Mouse (Mus musculus) midbrain, embryonic 16.5 days (tissue): ENCODE results near the gene Ptma. TPM values are rescaled to one million over a fixed set of nuclear protein-coding genes. Genes with fewer than 3 reads are reported as not detected.
"Not testable (repeated sequence)": the region's sequence is repeated elsewhere in the genome, so short reads cannot be mapped to it uniquely, and the experiment has no call there.

Source experiments
- ATAC-seq: fragments of 200-750 bp; cut with Nextera tagmentation; 2 replicates; pipeline ENCODE4 v1.8.0; 2017; ENCODE audit warnings: moderate TSS enrichment
- H3K27ac ChIP-seq: fragments of 300-500 bp; sonication (generic); 2 replicates; pipeline ENCODE4 v1.5.1; 2014; ENCODE audit warnings: mild to moderate bottlenecking, low read length, mixed read lengths
- H3K27me3 ChIP-seq: fragments of 300-500 bp; sonication (generic); 2 replicates; pipeline ENCODE4 v1.6.1; 2014; ENCODE audit warnings: low read depth, low read length, mixed read lengths; ENCODE audit not compliant: control insufficient read depth, insufficient read depth
- H3K36me3 ChIP-seq: fragments of 300-500 bp; sonication (generic); 2 replicates; pipeline ENCODE4 v1.6.1; 2014; ENCODE audit warnings: mild to moderate bottlenecking, low read length, moderate library complexity, mixed read lengths; ENCODE audit not compliant: control insufficient read depth, insufficient read depth
- H3K4me1 ChIP-seq: fragments of 300-500 bp; sonication (generic); 2 replicates; pipeline ENCODE4 v1.6.1; 2014; ENCODE audit warnings: mild to moderate bottlenecking, low read length, mixed read lengths; ENCODE audit not compliant: control insufficient read depth, insufficient read depth
- H3K4me2 ChIP-seq: fragments of 300-500 bp; sonication (generic); 2 replicates; pipeline ENCODE4 v1.6.1; 2014; ENCODE audit warnings: mild to moderate bottlenecking, low read length, mixed read lengths
- H3K4me3 ChIP-seq: fragments of 300-500 bp; sonication (generic); 2 replicates; pipeline ENCODE4 v1.5.1; 2014; ENCODE audit warnings: low read depth, mild to moderate bottlenecking, low read length, moderate library complexity, mixed read lengths
- H3K9ac ChIP-seq: fragments of 300-500 bp; sonication (generic); 2 replicates; pipeline ENCODE4 v1.6.1; 2014; ENCODE audit warnings: low read depth, low read length, mixed read lengths
- H3K9me3 ChIP-seq: fragments of 300-500 bp; sonication (generic); replicated peaks from 2 replicates; pipeline ENCODE4 v1.6.1; 2014; ENCODE audit warnings: mild to moderate bottlenecking, low read length, mixed read lengths; ENCODE audit not compliant: control insufficient read depth, poor library complexity, severe bottlenecking
- WGBS: fragments of 180-500 bp; shearing (Covaris S2); extraction: QIAGEN DNeasy Blood & Tissue Kit; methylation state at CpG from one replicate; pipeline ENCODE4 v1.1.7; 2014; 5-methylcytosine and 5-hydroxymethylcytosine counted together
- polyA plus RNA-seq: library from polyadenylated mRNA; unstranded; fragments of >200 nt; fragmentation: Nextera tagmentation; extraction: Ambion mirVana; gene quantifications from 2 replicates; pipeline ENCODE4 v1.2.1, GENCODE M21; 2015

The Ptma gene
- polyA plus RNA-seq, 1 experiment from 2014 or later = 1,375 TPM

GRCm38 (mm10) chr1:86507866-86508265 is 18.7 kb upstream of the Ptma start:
- peaks cover 24% of the 10 kb centered on the region for H3K4me1 ChIP-seq
- H3K4me2 ChIP-seq = no peak overlapping the region
- no peak overlapping the region for H3K27ac ChIP-seq
- H3K9ac ChIP-seq = no peak overlapping the region
- no peaks in the 10 kb centered on the region for H3K27me3 ChIP-seq
- H3K36me3 ChIP-seq = no peaks in the 10 kb centered on the region
- H3K4me3 ChIP-seq = no peak overlapping the region
- H3K9me3 ChIP-seq = no peaks in the 10 kb centered on the region
- ATAC-seq = no peak
- WGBS = 87% methylated on average over 5 of the region's 5 CpGs

GRCm38 (mm10) chr1:86509410-86509809 is 17.1 kb upstream of the Ptma start:
- Histone ChIP-seq H3K9ac (no peak overlapping the region), H3K4me1 (peaks cover 16% of the 10 kb centered on the region), H3K4me3 (no peak overlapping the region), H3K36me3 (no peaks in the 10 kb centered on the region), H3K9me3 (no peaks in the 10 kb centered on the region), H3K27me3 (no peaks in the 10 kb centered on the region), H3K27ac (no peak overlapping the region), H3K4me2 (no peak overlapping the region)
- no peak for ATAC-seq
- WGBS = 4% methylated on average over 7 of the region's 7 CpGs

DNA sequence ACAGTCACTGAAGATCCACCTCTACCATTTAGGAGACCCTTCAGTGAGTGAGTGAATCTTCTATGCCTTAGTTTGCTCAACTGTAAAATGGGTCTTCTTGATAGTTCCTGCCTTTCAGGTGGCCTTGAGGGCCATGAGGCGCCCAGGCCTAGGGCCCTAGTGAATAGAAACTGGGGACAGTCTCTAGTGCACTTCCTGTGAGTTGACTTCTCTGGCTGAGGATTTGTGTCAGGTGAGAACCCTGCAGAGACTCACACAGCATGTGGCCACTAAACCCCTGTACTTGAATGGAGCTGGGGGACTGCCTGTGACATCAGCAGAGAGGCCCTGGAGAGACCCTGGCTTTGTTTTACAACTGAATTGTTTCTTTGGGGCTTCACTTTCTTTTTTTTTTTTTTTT is 16.3 kb upstream of the Ptma start:
- Histone ChIP-seq H3K27me3 (no peaks in the 10 kb centered on the region), H3K4me3 (no peak overlapping the region), H3K36me3 (no peaks in the 10 kb centered on the region), H3K4me2 (no peak overlapping the region), H3K27ac (no peak overlapping the region), H3K4me1 (peaks cover 7% of the 10 kb centered on the region), H3K9me3 (no peaks in the 10 kb centered on the region), H3K9ac (no peak overlapping the region)
- WGBS = 75% methylated on average over 1 of the region's 1 CpGs
- no peak for ATAC-seq

DNA sequence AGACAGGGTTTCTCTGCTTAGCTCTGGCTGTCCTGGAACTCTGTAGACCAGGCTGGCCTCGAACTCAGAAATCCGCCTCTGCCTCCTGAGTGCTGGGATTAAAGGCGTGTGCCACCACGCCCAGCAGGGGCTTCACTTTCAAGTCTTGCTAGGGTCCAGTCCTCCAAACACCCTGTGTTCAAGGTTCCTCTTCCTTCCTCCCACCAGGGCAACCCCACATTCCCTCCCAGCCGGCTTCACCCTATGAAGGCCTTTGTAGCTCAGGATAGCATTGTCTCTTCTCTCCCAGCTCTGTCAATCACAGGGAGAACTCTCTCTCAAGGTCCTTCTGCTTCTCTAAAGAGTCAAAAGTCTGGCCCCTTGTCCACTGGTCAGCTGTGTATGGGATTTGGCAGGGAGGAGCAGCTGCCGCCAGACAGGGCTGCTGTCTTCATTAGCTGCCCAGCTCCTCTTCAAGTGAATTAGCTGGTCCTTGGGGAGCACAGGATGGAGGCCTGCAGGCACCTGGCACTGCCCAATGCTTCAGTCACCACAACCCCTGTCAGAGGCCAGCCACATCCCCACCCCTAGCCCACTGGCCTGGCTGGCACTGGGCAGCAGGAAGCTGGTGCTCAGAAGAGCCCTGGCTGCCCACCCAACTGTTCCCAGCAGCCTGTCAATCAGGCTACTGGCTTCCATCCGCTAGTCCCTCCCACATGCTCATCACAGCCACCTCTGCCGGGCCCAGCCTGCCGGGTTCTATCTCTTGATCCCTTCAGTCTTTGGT is 15.7 kb upstream of the Ptma start:
- H3K27ac ChIP-seq = no peak overlapping the region
- no peak overlapping the region for H3K9ac ChIP-seq
- H3K4me1 ChIP-seq = peaks cover 3% of the 10 kb centered on the region
- 31% methylated on average over 9 of the region's 9 CpGs for WGBS
- no peaks in the 10 kb centered on the region for H3K36me3 ChIP-seq
- peak; percentile 52; the same call in 1 of the 2 replicates for ATAC-seq
- H3K4me3 ChIP-seq = no peak overlapping the region
- no peak overlapping the region for H3K4me2 ChIP-seq
- no peaks in the 10 kb centered on the region for H3K9me3 ChIP-seq
- H3K27me3 ChIP-seq = no peaks in the 10 kb centered on the region

GRCm38 (mm10) chr1:86512154-86512720 is 14.3 kb upstream of the Ptma start:
- Histone ChIP-seq H3K36me3 (no peaks in the 10 kb centered on the region), H3K27me3 (no peaks in the 10 kb centered on the region), H3K27ac (no peak overlapping the region), H3K4me1 (peaks cover 3% of the 10 kb centered on the region), H3K9ac (no peak overlapping the region), H3K4me2 (no peak overlapping the region), H3K9me3 (no peaks in the 10 kb centered on the region), H3K4me3 (no peak overlapping the region)
- ATAC-seq = no peak
- 76% methylated on average over 4 of the region's 4 CpGs for WGBS

- 76% methylated on average over 1 of the region's 1 CpGs for WGBS
- ATAC-seq, H3K27me3 ChIP-seq, H3K4me3 ChIP-seq, H3K9me3 ChIP-seq, H3K27ac ChIP-seq, H3K4me2 ChIP-seq, H3K4me1 ChIP-seq, H3K9ac ChIP-seq, H3K36me3 ChIP-seq: not testable (repeated sequence)
These were observed 13.5 kb upstream of the Ptma start for GRCm38 (mm10) chr1:86513031-86513430.

DNA sequence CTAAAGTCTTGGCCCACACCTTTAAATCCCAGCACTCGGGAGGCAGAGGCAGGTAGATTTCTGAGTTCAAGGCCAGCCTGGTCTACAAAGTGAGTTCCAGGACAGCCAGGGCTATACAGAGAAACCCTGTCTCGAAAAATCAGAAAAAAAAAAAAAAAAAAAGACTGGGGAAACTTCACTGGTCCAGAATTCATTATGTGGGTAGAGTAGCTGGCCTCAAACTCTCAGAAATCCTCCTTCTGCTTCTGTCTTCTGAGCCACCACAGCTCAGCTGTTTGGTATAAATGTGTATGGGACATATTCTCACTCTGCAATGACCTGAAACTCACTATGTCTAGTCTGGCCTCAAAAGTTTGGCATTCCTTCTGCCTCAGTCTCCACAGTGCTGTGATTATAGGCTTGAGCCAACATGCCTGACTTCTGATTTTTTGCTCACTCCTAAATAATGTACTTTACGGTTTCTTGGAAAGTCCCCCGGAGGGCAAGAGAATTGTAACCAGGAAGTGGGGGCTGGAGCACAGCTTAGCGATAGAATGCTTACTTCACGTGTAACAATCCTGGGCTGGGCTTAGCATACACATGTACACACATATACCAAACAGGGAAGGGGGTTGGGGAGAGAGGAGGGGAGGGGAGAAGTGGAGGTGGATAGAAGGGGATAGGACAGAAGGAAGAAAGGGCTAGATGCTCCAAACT is 10.7 kb upstream of the Ptma start:
- Histone ChIP-seq H3K4me1 (no peaks in the 10 kb centered on the region; the same call in 1 of the 2 replicates), H3K9ac (no peak overlapping the region), H3K4me2 (no peak overlapping the region), H3K4me3 (no peak overlapping the region), H3K9me3 (no peaks in the 10 kb centered on the region), H3K27me3 (no peaks in the 10 kb centered on the region), H3K27ac (no peak overlapping the region), H3K36me3 (no peaks in the 10 kb centered on the region)
- ATAC-seq = no peak
- WGBS = 81% methylated on average over 6 of the region's 6 CpGs

GRCm38 (mm10) chr1:86517076-86517475 is 9.4 kb upstream of the Ptma start:
- H3K27ac ChIP-seq = no peak overlapping the region
- no peak overlapping the region for H3K4me3 ChIP-seq
- no peaks in the 10 kb centered on the region for H3K36me3 ChIP-seq
- ATAC-seq = no peak
- no peaks in the 10 kb centered on the region for H3K27me3 ChIP-seq
- no peak overlapping the region for H3K4me2 ChIP-seq
- no peaks in the 10 kb centered on the region; the same call in 1 of the 2 replicates for H3K4me1 ChIP-seq
- H3K9ac ChIP-seq = no peak overlapping the region
- 62% methylated on average over 3 of the region's 3 CpGs for WGBS
- H3K9me3 ChIP-seq = no peaks in the 10 kb centered on the region

- no peak overlapping the region for H3K4me3 ChIP-seq
- no peak overlapping the region for H3K27ac ChIP-seq
- no peak for ATAC-seq
- H3K9me3 ChIP-seq = no peaks in the 10 kb centered on the region
- H3K4me2 ChIP-seq = no peak overlapping the region
- no peak overlapping the region for H3K9ac ChIP-seq
- H3K4me1 ChIP-seq = peaks cover 8% of the 10 kb centered on the region
- H3K27me3 ChIP-seq = no peaks in the 10 kb centered on the region
- no peaks in the 10 kb centered on the region for H3K36me3 ChIP-seq
- 41% methylated on average over 7 of the region's 7 CpGs for WGBS
These were observed 6.2 kb upstream of the Ptma start for GRCm38 (mm10) chr1:86520361-86520760.
